Mouse (Mus musculus): ENCODE results near the gene Gm10375. TPM values are rescaled to one million over a fixed set of nuclear protein-coding genes. Genes with fewer than 3 reads are reported as not detected.

The Gm10375 gene
- not detected for polyA plus RNA-seq (2014; fragmentation: Illumina TruSeq; extraction: RNeasy Lipid Tissue Mini Kit (QIAGEN cat#74804); ENCODE audit: insufficient read depth, low read depth, low replicate concordance)

GRCm38 (mm10) chr14:43607913-43608312 lies at the start of gene Gm10375:
Gene Gm10375, minus strand, starts transcription at chr14:43608013.

DNA sequence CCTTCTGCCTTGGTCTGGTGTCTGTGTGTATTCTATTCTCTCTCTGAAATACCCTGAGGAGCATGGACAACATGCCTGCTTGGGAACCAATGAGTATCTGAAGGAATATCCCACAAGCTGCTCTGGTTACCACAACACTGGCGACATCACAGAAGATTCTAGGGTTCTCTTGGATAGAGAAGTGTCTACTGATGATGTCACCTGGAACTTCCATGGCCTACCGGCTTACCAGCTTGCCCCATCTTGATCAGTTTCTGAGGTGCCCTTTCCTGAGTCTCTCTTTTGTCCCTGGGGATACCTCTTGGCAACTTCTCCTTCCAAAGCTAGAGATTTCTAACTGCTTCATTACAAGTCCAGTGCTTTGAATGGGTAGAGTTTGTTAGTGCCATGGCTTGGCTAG lies 28.8 kb downstream of the Gm10375 start, which contains the start of gene Gm17654:
Gene Gm17654 (minus strand): TSS at position 101 of the 400 bp plus-strand sequence.

Other genes with a start within 250 kb of the Gm10375 start
- gene Gm8138, start 191.7 kb downstream of the Gm10375 start, polyA plus RNA-seq (2014; fragmentation: Illumina TruSeq; extraction: RNeasy Lipid Tissue Mini Kit (QIAGEN cat#74804); ENCODE audit: insufficient read depth, low read depth, low replicate concordance): not detected
- gene Gm5799, start 64.4 kb downstream of the Gm10375 start, polyA plus RNA-seq (2014; fragmentation: Illumina TruSeq; extraction: RNeasy Lipid Tissue Mini Kit (QIAGEN cat#74804); ENCODE audit: insufficient read depth, low read depth, low replicate concordance): not detected
- gene Gm17654, start 28.9 kb downstream of the Gm10375 start, polyA plus RNA-seq (2014; fragmentation: Illumina TruSeq; extraction: RNeasy Lipid Tissue Mini Kit (QIAGEN cat#74804); ENCODE audit: insufficient read depth, low read depth, low replicate concordance): not detected
- not detected for gene Gm8165, start 69.2 kb upstream of the Gm10375 start, polyA plus RNA-seq (2014; fragmentation: Illumina TruSeq; extraction: RNeasy Lipid Tissue Mini Kit (QIAGEN cat#74804); ENCODE audit: insufficient read depth, low read depth, low replicate concordance)
- gene Gm7324, start 89.8 kb upstream of the Gm10375 start, polyA plus RNA-seq (2014; fragmentation: Illumina TruSeq; extraction: RNeasy Lipid Tissue Mini Kit (QIAGEN cat#74804); ENCODE audit: insufficient read depth, low read depth, low replicate concordance): 0.62 TPM
- not detected for gene Gm16506, start 119.5 kb upstream of the Gm10375 start, polyA plus RNA-seq (2014; fragmentation: Illumina TruSeq; extraction: RNeasy Lipid Tissue Mini Kit (QIAGEN cat#74804); ENCODE audit: insufficient read depth, low read depth, low replicate concordance)
- gene Gm6526, start 139.9 kb upstream of the Gm10375 start, polyA plus RNA-seq (2014; fragmentation: Illumina TruSeq; extraction: RNeasy Lipid Tissue Mini Kit (QIAGEN cat#74804); ENCODE audit: insufficient read depth, low read depth, low replicate concordance): not detected
- gene Gm8180, start 176.7 kb upstream of the Gm10375 start, polyA plus RNA-seq (2014; fragmentation: Illumina TruSeq; extraction: RNeasy Lipid Tissue Mini Kit (QIAGEN cat#74804); ENCODE audit: insufficient read depth, low read depth, low replicate concordance): not detected